Mouse (Mus musculus) lung, adult 2 months (tissue): ENCODE measurements around the gene Osbpl8. TPM values are rescaled to one million over a fixed set of nuclear protein-coding genes. Genes with fewer than 3 reads are reported as not detected.

Experiments
- DNase-seq: peaks from one replicate; pipeline ENCODE4 v3.0.0; 2022
- H3K4me1 ChIP-seq: fragments of 200-500 bp; 2 replicates; pipeline ENCODE4 v1.6.1; 2011; ENCODE audit warnings: low read length; ENCODE audit not compliant: control insufficient read depth, insufficient read depth
- H3K4me3 ChIP-seq: fragments of 200-500 bp; replicated peaks from 2 replicates; pipeline ENCODE3; 2011; ENCODE audit warnings: low read depth, mild to moderate bottlenecking, control low read depth, low read length; ENCODE audit errors: extremely low read depth
- CTCF ChIP-seq: fragments of 200-500 bp; IDR thresholded peaks from 2 replicates; pipeline ENCODE4 v1.5.1; 2011; ENCODE audit warnings: mild to moderate bottlenecking, low read length, control low read depth; ENCODE audit not compliant: insufficient read depth
- POLR2A ChIP-seq: fragments of 200-500 bp; IDR thresholded peaks from 2 replicates; pipeline ENCODE4 v1.6.1; 2011; ENCODE audit warnings: low read depth, mild to moderate bottlenecking, control low read depth, low read length, borderline replicate concordance; ENCODE audit errors: extremely low read depth
- WGBS: fragments of 180-500 bp; shearing (Covaris S2); methylation state at CpG from one replicate; pipeline ENCODE4 v1.1.7; 2018; 5-methylcytosine and 5-hydroxymethylcytosine counted together
- polyA plus RNA-seq: library from polyadenylated mRNA; depleted of rRNA; stranded (reverse); fragments of >200 nt; gene quantifications from 2 replicates; pipeline ENCODE4 v1.2.3, GENCODE M21; 2012

The Osbpl8 gene
- polyA plus RNA-seq, 1 experiment: 8.3 TPM

DNA sequence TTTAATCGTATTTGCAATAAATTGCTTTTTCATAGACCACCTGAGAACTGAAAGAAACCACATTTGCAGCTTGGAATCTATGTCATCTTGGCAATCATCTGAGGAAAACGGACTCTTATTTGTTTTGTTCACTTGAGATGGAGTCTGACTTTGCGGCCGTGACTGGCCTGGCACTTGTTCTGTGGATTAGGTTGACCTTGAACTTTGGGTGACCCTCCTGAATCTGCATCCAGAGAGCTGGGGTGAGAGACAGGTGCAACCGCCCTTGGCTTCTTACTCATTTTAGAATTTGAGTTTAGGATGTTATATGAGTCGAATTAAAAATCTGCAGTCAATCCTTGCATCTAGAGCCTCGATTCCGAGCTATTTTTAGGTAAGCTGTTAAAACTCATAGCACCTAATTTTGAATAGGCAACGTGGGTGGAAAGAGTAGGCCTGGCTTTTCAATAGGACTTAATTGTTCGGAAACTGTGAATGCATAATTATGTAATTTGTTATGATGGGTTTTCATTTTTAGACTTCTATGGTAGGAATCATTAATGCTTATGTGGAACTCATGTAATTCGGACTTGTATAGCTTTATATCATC is 20.1 kb upstream of the Osbpl8 start:
- no peaks in the 10 kb centered on the region for H3K4me1 ChIP-seq
- H3K4me3 ChIP-seq: no peak overlapping the region
- WGBS: 76% methylated on average over 11 of the region's 11 CpGs
- TF ChIP-seq CTCF (no peak), POLR2A (no peak)
- DNase-seq: no peak

DNA sequence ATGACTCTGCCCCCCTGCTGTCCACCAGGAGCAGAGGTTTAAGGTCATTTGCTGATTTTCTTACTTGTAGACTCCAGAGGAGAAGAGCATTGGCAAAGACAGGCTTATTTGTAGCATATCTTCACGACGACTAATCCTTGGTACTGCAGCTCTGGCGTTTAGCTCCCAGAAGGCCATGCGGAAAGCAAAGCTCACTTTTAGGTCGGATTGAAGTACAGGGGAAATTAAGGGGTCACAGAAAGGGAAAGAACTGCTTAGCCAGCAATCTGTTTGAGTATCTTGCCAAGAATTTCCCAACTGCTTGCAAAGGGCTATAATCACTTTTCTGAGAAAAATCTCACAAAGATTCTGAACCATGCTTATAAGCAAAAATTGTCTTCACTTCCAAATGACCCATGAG is 14.8 kb upstream of the Osbpl8 start:
- DNase-seq: no peak
- H3K4me1 ChIP-seq: no peaks in the 10 kb centered on the region
- H3K4me3 ChIP-seq: no peak overlapping the region
- TF ChIP-seq POLR2A (no peak), CTCF (no peak)
- 58% methylated on average over 5 of the region's 5 CpGs for WGBS

DNA sequence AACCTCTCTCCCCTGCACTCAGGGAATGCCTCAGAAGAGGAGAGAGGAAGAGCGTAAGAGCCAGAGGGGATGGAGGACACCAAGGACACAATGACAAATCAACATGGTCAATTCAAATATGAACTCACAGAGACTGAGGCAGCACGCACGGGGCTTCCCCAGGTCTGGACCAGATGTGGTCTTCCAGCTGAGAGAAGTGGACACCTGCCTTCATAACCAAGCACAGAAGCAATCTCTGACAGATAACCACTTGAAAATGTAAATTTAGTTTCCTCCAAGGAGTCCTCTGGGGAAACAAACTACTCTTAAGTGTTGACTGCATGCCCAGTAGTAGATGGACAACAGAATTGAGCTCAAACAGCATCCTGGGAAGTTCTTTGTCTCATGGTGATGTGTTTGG is 9.5 kb upstream of the Osbpl8 start:
- H3K4me3 ChIP-seq: no peak overlapping the region
- no peaks in the 10 kb centered on the region for H3K4me1 ChIP-seq
- no peak for TF ChIP-seq CTCF
- TF ChIP-seq POLR2A: no peak
- DNase-seq: no peak
- 94% methylated on average over 3 of the region's 3 CpGs for WGBS

DNA sequence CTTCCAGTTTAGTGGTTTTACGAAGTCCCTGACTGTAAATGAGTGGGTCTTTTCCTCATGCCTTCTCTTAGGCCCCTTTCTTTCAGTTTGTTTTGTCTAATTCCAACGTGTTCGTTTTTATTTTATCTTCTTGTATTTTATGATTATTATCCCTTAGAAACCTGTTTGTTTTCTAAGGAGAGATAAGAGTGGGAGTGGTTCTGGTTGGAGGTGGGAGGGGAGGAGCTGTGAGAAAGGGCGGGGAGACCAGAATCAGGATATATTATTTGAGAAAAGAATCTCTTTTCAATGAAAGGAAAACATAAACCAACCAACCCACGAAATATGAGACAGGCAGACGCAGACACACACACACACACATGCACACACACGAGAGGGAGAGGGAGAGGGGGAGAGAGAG is 9.0 kb upstream of the Osbpl8 start:
- no peaks in the 10 kb centered on the region for H3K4me1 ChIP-seq
- no peak overlapping the region for H3K4me3 ChIP-seq
- WGBS: 49% methylated on average over 7 of the region's 7 CpGs
- no peak for TF ChIP-seq POLR2A
- TF ChIP-seq CTCF: no peak
- no peak for DNase-seq

DNA sequence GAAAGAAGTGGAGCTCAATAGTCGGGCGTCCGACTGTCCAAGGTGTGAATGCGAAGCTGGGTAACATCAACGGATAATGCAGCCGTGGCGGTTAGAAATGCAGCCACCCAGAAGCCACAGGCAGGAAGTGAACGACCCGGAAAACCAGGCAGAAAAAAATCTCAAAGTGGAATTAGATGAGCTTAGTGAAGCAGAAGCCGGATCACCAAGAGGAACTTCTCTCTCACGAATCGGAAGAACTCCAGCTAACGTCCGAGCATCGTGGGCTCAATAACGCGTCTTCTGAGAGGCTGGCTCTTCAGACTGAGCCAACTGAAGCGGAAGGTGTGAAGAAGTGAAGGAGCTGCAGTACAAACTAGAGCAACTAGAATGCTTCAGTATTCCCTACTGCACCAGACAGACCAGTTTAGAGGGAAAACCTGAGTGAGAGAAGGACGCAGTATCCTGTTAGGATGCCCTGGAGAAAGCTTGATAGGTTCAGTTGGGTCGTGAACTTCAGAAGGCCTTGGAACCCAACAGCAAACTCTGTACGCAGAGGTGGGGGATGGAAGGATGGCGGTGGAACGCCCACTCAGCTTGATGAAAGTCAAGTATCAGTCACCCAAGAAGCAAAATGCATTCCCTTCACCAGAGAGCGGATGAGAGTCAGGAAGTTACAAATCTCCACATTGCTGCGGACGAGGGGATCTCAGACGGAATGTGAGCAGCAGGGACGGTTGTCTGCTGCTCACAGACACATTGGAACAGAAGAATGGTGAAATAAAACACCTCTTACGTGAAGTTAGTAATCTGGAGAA is 8.0 kb upstream of the Osbpl8 start:
- Histone ChIP-seq H3K4me3 (no peak overlapping the region), H3K4me1 (no peaks in the 10 kb centered on the region)
- no peak for TF ChIP-seq CTCF
- TF ChIP-seq POLR2A: no peak
- no peak for DNase-seq
- 74% methylated on average over 29 of the region's 29 CpGs for WGBS

DNA sequence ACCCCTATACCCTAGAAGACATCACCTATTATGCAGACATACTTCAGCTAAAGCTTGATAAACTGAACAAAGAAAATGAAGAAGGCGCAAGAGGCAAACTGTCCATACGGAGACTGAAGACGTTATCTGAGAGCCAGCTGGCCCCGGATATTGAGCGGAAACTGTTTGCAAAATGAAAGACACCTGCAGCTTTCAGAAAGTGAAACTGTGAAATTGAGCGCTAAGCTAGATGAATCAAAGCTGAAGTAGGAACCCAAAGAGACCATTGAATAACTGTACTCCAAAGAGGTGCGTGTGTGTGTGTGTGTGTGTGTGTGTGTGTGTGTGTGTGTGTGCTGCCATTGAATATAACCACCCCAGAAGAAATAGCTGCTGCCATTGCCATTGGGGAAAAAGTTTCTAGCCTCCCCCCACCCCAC is 7.3 kb upstream of the Osbpl8 start:
- Histone ChIP-seq H3K4me1 (no peaks in the 10 kb centered on the region), H3K4me3 (no peak overlapping the region)
- 64% methylated on average over 7 of the region's 7 CpGs for whole genome bisulfite sequencing
- no peak for DNase-seq
- TF ChIP-seq CTCF: no peak

DNA sequence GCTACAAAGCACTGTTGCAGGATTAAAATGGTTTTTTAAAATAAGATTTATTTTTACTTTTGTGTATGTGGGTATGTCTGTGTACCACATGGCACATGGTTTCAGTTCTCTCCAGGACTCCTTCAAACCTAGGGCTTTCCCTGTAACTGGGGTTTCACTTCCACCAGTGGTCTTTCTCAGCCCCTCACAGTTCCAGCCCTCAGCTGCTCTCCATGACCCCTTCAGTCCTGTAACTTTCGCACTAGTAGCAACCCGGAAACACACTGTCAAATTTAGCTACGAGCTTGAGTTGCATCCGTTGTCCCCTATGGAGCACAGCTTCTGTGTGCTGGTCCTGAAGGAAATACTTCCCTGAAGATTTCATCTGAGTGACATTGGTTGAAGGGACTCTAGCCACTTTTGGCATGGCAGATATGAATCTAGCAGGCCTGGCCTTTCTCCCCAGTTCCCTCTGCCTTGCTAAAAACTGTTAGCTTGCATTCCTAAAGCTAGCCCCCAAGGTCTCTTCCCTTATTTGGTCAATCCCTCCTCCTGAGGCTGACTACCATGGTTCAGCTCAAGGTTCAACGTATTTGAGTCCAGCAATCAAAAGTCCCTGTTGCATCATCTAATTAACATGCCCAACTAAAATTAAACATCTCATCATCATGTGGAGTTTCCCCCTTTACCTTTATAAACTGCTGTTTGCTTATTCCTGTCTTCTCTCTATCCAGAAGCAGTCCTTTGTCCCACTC is 4.6 kb upstream of the Osbpl8 start:
- no peak overlapping the region for H3K4me3 ChIP-seq
- TF ChIP-seq POLR2A (no peak), CTCF (no peak)
- WGBS: 70% methylated on average over 5 of the region's 5 CpGs
- no peaks in the 10 kb centered on the region; the same call in 1 of the 2 replicates for H3K4me1 ChIP-seq
- no peak for DNase-seq

DNA sequence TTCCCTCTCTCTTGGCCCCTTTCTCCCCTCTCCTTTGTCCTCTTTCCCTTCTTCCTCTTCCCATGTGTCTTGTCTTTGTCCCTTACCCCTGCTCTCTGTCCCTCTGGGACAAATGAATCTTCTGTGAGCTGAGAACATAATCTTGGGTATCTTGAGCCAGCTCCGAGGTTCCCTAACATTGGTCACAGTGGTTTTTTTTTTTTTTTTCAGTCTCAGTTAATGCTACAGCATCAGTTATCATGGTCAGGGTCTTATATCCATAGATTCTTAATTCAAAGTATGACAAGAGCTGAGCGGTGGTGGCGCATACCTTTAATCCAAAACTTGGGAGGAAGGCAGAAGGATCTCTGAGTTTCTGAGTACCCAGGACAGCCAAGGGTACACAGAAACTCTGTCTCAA is 4.0 kb upstream of the Osbpl8 start:
- Histone ChIP-seq H3K4me3 (no peak overlapping the region), H3K4me1 (no peaks in the 10 kb centered on the region; the same call in 1 of the 2 replicates)
- TF ChIP-seq CTCF (no peak), POLR2A (no peak)
- DNase-seq: no peak
- WGBS: 90% methylated on average over 3 of the region's 3 CpGs

DNA sequence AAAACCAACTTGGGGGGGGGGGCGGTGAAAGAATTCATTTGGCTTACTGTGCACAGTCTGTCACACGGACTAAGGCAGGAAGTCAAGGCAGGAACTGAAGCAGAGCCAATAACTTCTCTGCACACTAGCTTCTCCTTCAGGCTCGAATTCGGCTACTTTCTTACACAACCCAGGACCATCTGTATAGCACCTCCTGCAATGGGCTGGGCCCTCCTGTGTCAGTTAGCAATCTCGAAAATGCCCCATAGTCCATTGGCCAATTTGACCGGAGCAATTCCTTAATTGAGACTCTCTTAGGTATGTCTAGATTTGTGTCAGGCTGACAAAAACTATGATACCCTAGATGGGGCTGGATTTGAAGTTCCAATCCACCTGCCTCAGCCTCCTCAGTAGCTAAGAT is 3.2 kb upstream of the Osbpl8 start:
- DNase-seq: no peak
- TF ChIP-seq CTCF (no peak), POLR2A (no peak)
- no peaks in the 10 kb centered on the region; the same call in 1 of the 2 replicates for H3K4me1 ChIP-seq
- 74% methylated on average over 6 of the region's 6 CpGs for WGBS
- H3K4me3 ChIP-seq: no peak overlapping the region

DNA sequence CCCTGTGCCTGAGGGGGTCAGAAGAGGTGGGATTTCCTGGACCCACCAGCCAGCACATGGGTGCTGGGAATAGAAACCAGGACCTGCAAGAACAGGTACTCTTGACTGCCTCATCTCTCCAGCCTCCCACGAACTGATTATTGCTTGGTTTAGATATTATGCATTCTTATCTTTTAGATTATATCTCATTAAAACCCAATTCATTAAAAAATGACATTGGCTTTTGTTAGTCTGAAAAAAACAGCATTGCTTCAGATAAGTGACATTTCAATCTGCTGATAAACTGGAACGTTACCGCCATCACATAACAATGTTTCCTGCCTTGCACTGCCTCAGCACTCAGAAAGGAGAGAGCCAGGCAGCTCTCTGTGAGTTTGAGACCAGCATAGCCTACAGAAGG is 1.5 kb upstream of the Osbpl8 start:
- no peak for DNase-seq
- TF ChIP-seq CTCF (no peak), POLR2A (no peak)
- WGBS: 51% methylated on average over 3 of the region's 3 CpGs
- H3K4me1 ChIP-seq: no peaks in the 10 kb centered on the region; the same call in 1 of the 2 replicates
- H3K4me3 ChIP-seq: no peak overlapping the region
